Mouse (Mus musculus) CH12.LX (cell line): Measurements from ENCODE around the gene Ociad2.

Experiments
- POLR2A ChIP-seq: IDR thresholded peaks from 2 replicates; pipeline ENCODE4 v1.6.1; 2011; ENCODE audit warnings: low read depth, mild to moderate bottlenecking, improper control_type of control experiment, low read length
- TCF12 ChIP-seq: IDR thresholded peaks from 2 replicates; pipeline ENCODE4 v1.6.1; 2014; ENCODE audit warnings: low read depth, mild to moderate bottlenecking, inconsistent platforms, low read length, improper control_type of control experiment
- UBTF ChIP-seq: IDR thresholded peaks from 2 replicates; pipeline ENCODE4 v1.6.1; 2012; ENCODE audit warnings: low read depth, mild to moderate bottlenecking, inconsistent platforms, low read length, improper control_type of control experiment, moderate library complexity

GRCm38 (mm10) chr5:73295916-73296315 lies 44.9 kb downstream of the Ociad2 start:
- TF ChIP-seq TCF12 (no peak), UBTF (no peak), POLR2A (no peak)
